In the genomic region with DNA sequence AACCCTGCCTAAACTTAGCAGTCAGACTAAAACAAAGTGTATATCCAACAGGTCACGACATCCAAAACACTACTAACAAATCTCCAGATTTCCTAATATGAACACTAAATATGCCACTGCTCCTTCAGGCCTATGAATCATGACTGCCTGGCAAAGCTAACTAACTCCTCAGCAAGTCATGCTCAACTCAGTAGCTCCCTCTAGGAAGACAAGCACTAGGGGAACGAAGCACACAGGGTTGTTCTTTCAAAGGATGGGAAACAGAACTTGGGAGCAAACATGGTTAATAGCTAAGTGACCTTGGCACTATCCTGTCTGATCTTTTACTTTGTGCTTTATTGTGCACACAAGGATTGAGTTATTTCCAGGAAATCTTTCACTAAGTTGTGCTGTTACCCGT, we compare ENCODE assay signal across 10 mouse cellular contexts. TPM values are rescaled to one million over a fixed set of nuclear protein-coding genes. Genes with fewer than 3 reads are reported as not detected.
DNase-seq lines count a peak whose midpoint lies in the region; TF ChIP-seq lines count a peak whose summit lies in the region.
"Had no signal": no experiment of that assay in that cellular context is flagged by ENCODE, and none has a peak within 500 bp of the region (broad histone marks: within the 10 kb centered on the region; RNA-seq: fewer than 3 reads in every experiment).

No protein-coding gene starts in this region.

- peak; percentile 19 to 37 for DNase-seq in cerebellum, postnatal 10 days
- DNase-seq in cerebellum, postnatal 4 days (ENCODE audit: low spot score in 2 of 2), result no peak
- no peak for DNase-seq in left cerebral cortex, adult 2 months (ENCODE audit: extremely low spot score in 1 of 2, low spot score in 2 of 2)
- DNase-seq in left cerebral cortex, adult 11 months (ENCODE audit: low spot score), result no peak
- DNase-seq in ZHBTc4 (ENCODE audit: low read depth, low spot score), result peak; percentile 51
- DNase-seq in kidney, postnatal 14 days, result peak; percentile 32
- no peak for DNase-seq in urinary bladder, postnatal 4 days (ENCODE audit: low spot score in 2 of 2)
- DNase-seq in right cerebral cortex, postnatal 36 days (ENCODE audit: low spot score in 2 of 2), result no peak

- no peak overlapping the region for H3K4me3 ChIP-seq in left cerebral cortex, adult 2 months
- H3K4me3 ChIP-seq: embryonic facial prominence, embryonic 15.5 days; neural tube, embryonic 13.5 days had no signal

- TF ChIP-seq CTCF in left cerebral cortex, adult 2 months (IDR thresholded peaks at IDR 0.05), result peak; percentile 63

- no peak overlapping the region for H3K27ac ChIP-seq in left cerebral cortex, adult 2 months
- H3K27ac ChIP-seq: embryonic facial prominence, embryonic 15.5 days; neural tube, embryonic 13.5 days had no signal

- intact Hi-C loops in left cerebral cortex, adult 2 months (cut with DNase I), result loop anchor here (5.0 kb wide), 1 partner anchor 226 kb away; no protein-coding TSS in a partner anchor

RNA-seq across cellular contexts. Expression of a gene that starts 43.9 kb away (rescaled TPM):
- 100 to 1,000 TPM; 159 to 164 TPM for total RNA-seq in left cerebral cortex, adult 2 months (2021)

RNA-seq across cellular contexts. Expression of a gene that starts 57.2 kb away (rescaled TPM):
- 10 to 100 TPM; 19.9 to 23.5 TPM for total RNA-seq in left cerebral cortex, adult 2 months (2021)

Comparison
In these comparisons a context has a peak if more than half of its experiments do, and no peak if none do; other contexts are left out.
1. DNase-seq: peak in cerebellum, postnatal 10 days (2 of 2), ZHBTc4 (single experiment) and kidney, postnatal 14 days (single experiment); none in cerebellum, postnatal 4 days (0 of 2), left cerebral cortex, adult 2 months (0 of 2), left cerebral cortex, adult 11 months (single experiment), urinary bladder, postnatal 4 days (0 of 2) and right cerebral cortex, postnatal 36 days (0 of 2).